Mouse (Mus musculus): ENCODE results near the gene Ier5l.

GRCm38 (mm10) chr2:30459241-30459640 is 14.8 kb downstream of the Ier5l start:
- TF ChIP-seq CTCF (IDR thresholded peaks at IDR 0.05; ENCODE audit: low read depth): peak; percentile 45
- no peak for TF ChIP-seq EP300 (IDR thresholded peaks at IDR 0.05; ENCODE audit: low read depth)
